Mouse (Mus musculus): ENCODE data around the gene Wfdc6a.

Gene Wfdc6a

GRCm38 (mm10) chr2:164549963-164550894, 35.0 kb downstream of the Wfdc6a start:
- no peak for DNase-seq

DNA sequence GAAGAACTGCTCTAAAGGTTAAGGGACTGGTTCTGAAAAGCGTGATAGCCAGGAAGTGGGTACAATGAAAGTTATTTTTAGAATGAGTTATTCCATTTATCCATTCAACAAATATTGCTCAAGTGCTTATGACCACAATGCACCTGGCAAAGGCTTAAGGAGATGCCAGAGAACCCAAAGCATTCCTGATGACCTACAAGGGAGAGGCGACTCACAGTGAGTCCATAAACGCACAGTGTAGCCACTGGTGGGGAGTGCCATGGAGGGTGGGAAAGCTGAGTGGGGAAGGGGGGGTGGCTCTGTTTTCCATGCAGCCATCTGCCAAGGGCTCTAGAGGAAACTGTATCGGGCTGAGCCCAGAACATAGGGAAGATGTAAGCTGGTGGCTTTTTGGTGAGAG, 35.9 kb downstream of the Wfdc6a start:
- no peak for DNase-seq

DNA sequence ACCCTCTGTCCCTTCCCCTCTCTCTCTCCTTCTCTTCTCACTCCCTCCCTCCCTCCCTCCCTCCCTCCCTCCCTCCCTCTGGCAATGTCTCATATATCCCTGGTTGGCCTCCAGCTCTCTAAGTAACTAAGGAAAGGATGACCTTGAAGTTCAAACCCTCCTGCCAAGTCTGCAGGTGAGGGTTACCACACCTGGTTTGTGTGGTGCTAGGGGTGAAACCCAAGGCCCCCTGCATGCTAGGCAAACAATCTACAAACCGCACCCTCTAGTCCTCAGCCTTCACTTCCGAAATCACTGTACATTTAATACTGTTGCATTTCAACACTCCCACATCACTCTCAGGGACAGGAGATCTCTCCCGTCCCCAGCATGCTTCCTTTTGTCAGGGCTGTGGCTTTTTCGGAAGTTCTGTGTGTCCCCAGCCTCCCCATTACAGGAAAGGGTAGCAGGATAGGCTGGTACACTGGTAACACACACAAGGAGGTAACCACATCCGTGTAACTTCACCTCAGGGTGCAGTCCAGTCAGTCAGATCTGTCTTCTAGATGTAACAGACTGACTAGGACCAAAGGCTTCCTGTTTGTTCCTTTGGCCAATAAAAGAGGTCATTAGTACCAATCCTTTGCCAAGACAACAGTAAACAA, 40.7 kb downstream of the Wfdc6a start:
- DNase-seq, result no peak

DNA sequence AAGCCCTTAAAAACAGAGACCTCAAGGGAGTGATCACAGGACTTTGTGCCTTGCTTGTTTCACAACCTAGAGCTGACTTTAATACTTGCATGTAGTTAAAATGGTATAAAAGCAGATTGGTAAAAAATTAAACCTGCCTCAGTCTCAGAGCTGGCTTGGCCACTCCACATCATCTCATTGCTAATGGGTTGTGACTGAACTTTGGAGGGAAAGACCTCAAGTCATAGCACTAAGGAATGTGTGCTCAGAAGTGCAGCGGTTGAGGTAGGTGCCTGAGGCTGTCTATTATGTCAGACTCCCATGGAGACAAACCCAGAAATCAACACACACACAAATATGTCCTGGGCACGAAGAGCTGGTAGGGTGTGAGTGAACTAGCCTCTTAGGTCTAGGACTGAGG, 41.5 kb downstream of the Wfdc6a start:
- no peak for DNase-seq

GRCm38 (mm10) chr2:164542598-164542997, 42.6 kb downstream of the Wfdc6a start:
- DNase-seq, result no peak

GRCm38 (mm10) chr2:164542132-164542531, 43.1 kb downstream of the Wfdc6a start:
- no peak for DNase-seq

DNA sequence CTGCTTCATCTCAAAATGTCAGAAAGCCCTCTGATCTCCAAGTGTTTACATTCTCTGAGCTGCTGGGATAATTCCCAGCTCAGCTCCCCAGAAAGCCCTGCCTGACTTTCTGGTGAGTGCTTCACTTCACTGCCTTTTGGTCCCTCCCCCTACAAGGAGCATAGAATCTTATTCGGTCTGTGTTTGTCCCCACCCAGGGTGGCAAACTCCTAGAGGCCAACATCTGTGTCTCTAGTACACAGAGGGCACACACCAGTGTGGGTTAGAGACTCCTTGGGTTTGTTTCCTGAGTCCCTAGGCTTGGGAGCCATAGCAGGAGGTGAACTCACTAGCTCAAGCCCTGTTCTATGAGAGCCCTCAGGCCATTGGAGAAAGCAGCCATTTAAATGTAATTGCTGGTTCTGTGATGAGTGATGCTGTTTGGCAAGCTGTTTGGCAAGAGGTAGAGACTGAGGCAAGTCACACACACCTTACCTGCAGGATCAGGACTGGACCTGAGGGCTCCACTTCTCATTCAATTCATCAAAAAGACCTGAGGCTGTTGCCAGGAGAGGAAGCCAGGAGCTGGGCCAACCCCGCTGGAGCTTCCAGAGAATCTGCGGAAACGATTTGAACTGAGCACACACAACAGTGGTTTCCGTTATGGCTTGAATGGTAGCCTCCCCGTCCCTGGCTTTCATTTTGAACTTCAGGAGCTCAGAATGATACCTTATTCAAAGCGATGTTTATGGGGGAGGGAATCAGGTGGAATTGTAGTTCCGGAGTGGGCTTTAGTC, 44.4 kb downstream of the Wfdc6a start:
- DNase-seq, result no peak

DNA sequence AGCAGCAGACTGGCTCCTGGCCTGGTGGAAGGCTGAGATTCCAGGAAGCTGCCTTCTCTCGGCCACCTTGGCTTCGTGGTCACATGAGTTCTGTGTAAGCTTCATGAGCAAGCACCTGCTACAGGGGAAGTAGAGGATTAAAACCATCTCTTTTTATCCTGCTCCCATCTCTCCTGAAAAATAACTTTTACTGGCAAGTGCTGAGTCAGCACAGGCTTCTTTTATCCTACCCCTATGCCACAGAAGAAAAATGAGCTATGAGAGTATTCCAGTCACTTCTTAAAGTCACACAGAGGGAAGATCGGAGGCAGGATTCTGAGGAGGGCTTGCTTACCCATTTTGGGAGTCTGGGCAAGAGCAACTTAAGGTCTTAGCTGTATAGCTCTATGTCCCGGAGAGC, 48.2 kb downstream of the Wfdc6a start:
- DNase-seq, result no peak

DNA sequence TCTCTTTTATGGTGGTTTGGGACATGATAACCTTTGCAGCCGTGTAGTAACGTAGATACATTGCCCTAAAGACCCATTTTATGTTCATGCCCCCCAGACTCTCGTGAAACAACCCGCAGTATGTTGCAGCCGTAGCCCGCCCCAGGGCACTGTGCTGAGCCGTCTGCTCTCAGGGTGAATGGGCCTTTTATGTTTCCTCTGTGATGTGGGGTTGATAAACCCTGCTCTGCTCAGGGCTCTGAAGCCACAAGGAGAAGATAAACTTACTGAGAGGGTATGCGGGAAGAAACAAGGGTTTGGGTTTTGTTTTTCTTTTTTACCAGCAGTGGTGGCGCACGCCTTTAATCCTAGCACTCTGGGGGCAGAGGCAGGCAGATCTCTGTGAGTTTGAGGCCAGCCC, 50.9 kb downstream of the Wfdc6a start:
- no peak for DNase-seq

GRCm38 (mm10) chr2:164531169-164531568, 54.1 kb downstream of the Wfdc6a start:
- peak; percentile 50 for DNase-seq
